Mouse (Mus musculus) stomach, postnatal 0 days (tissue): Measurements from ENCODE around the gene Rrbp1. TPM values are rescaled to one million over a fixed set of nuclear protein-coding genes. Genes with fewer than 3 reads are reported as not detected.

Experiments used
- ATAC-seq: fragments of 200-750 bp; cut with Nextera tagmentation; 2 replicates; pipeline ENCODE4 v1.8.0; 2017; ENCODE audit not compliant: low FRiP score, low TSS enrichment
- DNase-seq: peaks from one replicate; pipeline ENCODE4 v3.0.0-alpha.2; 2016; ENCODE audit warnings: low spot score
- H3K27ac ChIP-seq: fragments of 300-500 bp; sonication (generic); replicated peaks from 2 replicates; pipeline ENCODE4 v1.5.1; 2014; ENCODE audit warnings: mild to moderate bottlenecking, control low read depth
- H3K27me3 ChIP-seq: fragments of 300-500 bp; sonication (generic); 2 replicates; pipeline ENCODE4 v1.6.1; 2014; ENCODE audit warnings: low read length; ENCODE audit not compliant: control insufficient read depth, insufficient read depth
- H3K36me3 ChIP-seq: fragments of 300-500 bp; sonication (generic); 2 replicates; pipeline ENCODE4 v1.6.1; 2014; ENCODE audit warnings: low read length, mixed read lengths; ENCODE audit not compliant: control insufficient read depth, insufficient read depth
- H3K4me1 ChIP-seq: fragments of 300-500 bp; sonication (generic); replicated peaks from 2 replicates; pipeline ENCODE4 v1.6.1; 2014; ENCODE audit warnings: antibody characterized with exemption; ENCODE audit not compliant: control insufficient read depth, insufficient read depth
- H3K4me2 ChIP-seq: fragments of 300-500 bp; sonication (generic); replicated peaks from 2 replicates; pipeline ENCODE4 v1.6.1; 2014; ENCODE audit warnings: low read depth, mild to moderate bottlenecking, control low read depth, moderate library complexity
- H3K4me3 ChIP-seq: fragments of 300-500 bp; sonication (generic); 2 replicates; pipeline ENCODE4 v1.5.1; 2014; ENCODE audit warnings: low read depth, low read length, control low read depth
- H3K9ac ChIP-seq: fragments of 300-500 bp; sonication (generic); 2 replicates; pipeline ENCODE4 v1.6.1; 2014; ENCODE audit warnings: mild to moderate bottlenecking, low read length, control low read depth, mixed read lengths
- H3K9me3 ChIP-seq: fragments of 300-500 bp; sonication (generic); 2 replicates; pipeline ENCODE4 v1.6.1; 2016; ENCODE audit warnings: low read length; ENCODE audit not compliant: control insufficient read depth
- CTCF ChIP-seq: IDR thresholded peaks from 2 replicates; pipeline ENCODE4 v1.5.1; 2016; ENCODE audit warnings: antibody characterized with exemption, low read depth, mild to moderate bottlenecking, moderate library complexity
- EP300 ChIP-seq: optimal IDR thresholded peaks from 2 replicates; pipeline ENCODE3; 2016; ENCODE audit warnings: antibody characterized with exemption
- WGBS: fragments of 180-500 bp; shearing (Covaris S2); extraction: QIAGEN DNeasy Blood & Tissue Kit; methylation state at CpG from one replicate; pipeline ENCODE4 v1.1.7; 2014; 5-methylcytosine and 5-hydroxymethylcytosine counted together
- polyA plus RNA-seq: library from polyadenylated mRNA; unstranded; fragments of >200 nt; fragmentation: Nextera tagmentation; extraction: Ambion mirVana; gene quantifications from 2 replicates; pipeline ENCODE4 v1.2.1, GENCODE M21; 2015

Gene Rrbp1
- polyA plus RNA-seq, 1 experiment from 2014 or later = 69.0 TPM

DNA sequence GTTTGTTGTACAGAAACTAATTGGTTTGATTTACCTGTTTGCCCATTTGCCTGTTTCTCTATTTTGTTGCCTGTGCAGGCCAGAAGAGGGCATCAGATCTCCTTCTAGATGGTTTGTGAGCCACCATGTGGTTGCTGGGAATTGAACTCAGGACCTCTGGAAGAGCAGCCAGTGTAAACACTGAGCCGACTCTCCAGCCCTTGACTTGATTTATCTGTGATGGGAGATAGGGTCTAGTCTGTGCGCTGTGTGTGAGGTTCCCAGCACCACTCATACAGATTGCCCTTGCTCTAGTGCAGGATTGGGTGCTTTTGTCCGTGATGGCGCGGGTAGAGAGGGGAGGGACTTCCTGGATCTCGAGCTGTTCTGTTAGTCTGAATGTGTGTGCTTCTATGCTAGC, 85.2 kb downstream of the Rrbp1 start:
- Histone ChIP-seq H3K27ac (no peak overlapping the region), H3K4me2 (no peak overlapping the region), H3K4me3 (no peak overlapping the region), H3K27me3 (no peaks in the 10 kb centered on the region), H3K4me1 (peaks cover 8% of the 10 kb centered on the region; the same call in 1 of the 2 replicates), H3K36me3 (no peaks in the 10 kb centered on the region), H3K9ac (no peak overlapping the region), H3K9me3 (no peaks in the 10 kb centered on the region)
- TF ChIP-seq CTCF (peak; percentile 25), EP300 (no peak)
- WGBS = 90% methylated on average over 6 of the region's 6 CpGs
- ATAC-seq (no peak), DNase-seq (no peak)

DNA sequence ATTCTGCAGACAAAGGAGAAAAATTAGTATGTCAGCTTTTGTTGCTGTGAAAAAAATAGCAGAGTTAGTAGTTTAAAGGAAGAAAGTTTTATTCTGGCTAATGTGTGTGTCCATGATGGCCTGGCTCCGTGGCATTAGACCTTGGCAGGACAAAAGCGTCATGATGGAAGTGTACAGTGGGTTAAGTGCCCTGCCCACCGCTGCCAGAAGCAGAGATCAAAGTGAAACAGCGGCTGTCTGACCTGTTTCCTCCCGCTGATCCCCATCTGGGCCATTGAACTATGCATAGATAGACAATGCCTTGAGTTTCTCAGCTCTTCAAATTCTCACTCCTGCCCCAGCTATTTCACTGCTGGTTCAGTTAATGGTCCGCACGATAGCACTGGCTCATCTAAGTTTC, 87.0 kb downstream of the Rrbp1 start:
- no peaks in the 10 kb centered on the region for H3K27me3 ChIP-seq
- peaks cover 8% of the 10 kb centered on the region; the same call in 1 of the 2 replicates for H3K4me1 ChIP-seq
- WGBS = 36% methylated on average over 7 of the region's 7 CpGs
- no peaks in the 10 kb centered on the region for H3K9me3 ChIP-seq
- no peak overlapping the region for H3K27ac ChIP-seq
- no peak overlapping the region for H3K9ac ChIP-seq
- H3K36me3 ChIP-seq = no peaks in the 10 kb centered on the region
- peak overlapping the region; percentile 9; the same call in 1 of the 2 replicates for H3K4me2 ChIP-seq
- ATAC-seq (no peak), DNase-seq (no peak)
- TF ChIP-seq CTCF (no peak), EP300 (no peak)
- H3K4me3 ChIP-seq = no peak overlapping the region

DNA sequence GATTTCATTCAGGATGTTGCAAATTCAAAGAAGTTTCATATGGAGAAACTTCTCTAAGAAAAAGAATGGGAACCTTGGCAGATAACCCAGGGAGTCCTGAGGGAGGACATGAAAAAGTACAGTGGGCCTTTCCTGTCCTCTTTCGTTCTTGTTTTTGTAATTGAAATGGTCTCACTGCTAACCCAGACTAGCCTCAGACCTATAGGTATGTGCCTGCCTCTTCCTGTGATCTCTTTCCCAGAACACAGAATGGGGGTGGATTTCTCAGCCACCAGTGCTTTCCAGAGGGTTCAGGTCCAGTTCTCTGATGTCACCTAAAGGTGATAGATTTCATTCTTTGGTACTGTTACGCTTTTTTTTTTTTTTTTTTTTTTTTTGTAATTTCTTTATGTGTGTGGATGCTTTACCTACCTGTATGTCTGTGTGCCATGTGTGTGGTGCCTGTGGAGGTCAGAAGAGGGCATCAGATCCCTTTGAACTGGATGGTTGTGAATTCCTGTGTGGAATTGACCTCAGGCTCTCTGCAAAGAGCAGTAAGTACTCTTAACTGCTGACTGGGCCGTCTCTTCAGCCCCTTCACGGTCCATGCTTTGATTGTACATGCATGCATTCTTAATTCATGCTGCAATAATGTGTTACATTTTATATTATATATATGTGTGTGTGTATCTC, 92.1 kb downstream of the Rrbp1 start:
- WGBS = 40% methylated on average over 4 of the region's 4 CpGs
- Histone ChIP-seq H3K4me1 (peaks cover 5% of the 10 kb centered on the region), H3K9ac (no peak overlapping the region), H3K27ac (0 out of 2 replicates have a peak overlapping the region, but pooled peaks have one; percentile 30), H3K4me2 (peak overlapping the region; percentile 50), H3K27me3 (no peaks in the 10 kb centered on the region), H3K4me3 (peak overlapping the region; percentile 85; the same call in 1 of the 2 replicates), H3K36me3 (no peaks in the 10 kb centered on the region), H3K9me3 (no peaks in the 10 kb centered on the region)
- ATAC-seq (no peak), DNase-seq (no peak)
- TF ChIP-seq EP300 = no peak
- TF ChIP-seq CTCF = peak; percentile 34; the same call in 1 of the 2 replicates

DNA sequence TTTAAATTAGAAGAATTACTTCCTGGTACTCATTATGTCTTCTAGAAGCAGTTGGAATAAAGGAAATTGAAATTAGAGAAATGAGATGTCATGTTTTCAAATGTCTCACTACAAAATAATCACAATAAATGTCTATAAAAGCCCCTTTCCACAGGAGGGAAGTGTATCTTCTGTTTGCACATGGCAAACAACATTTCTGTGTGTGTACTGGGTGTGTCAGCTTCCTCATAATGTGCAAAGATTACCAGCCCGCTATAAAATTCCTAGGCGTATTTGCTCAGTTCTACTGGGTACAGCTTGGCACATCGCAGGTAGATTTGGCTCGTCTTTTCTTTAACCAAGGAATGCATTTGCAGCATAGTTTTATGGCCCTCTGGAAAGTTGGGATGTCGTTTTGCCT, 93.4 kb downstream of the Rrbp1 start:
- Histone ChIP-seq H3K36me3 (no peaks in the 10 kb centered on the region), H3K4me1 (peaks cover 4% of the 10 kb centered on the region), H3K9ac (peak overlapping the region; percentile 62; the same call in 1 of the 2 replicates), H3K4me2 (peak overlapping the region; percentile 50), H3K9me3 (no peaks in the 10 kb centered on the region), H3K27me3 (no peaks in the 10 kb centered on the region), H3K27ac (peak overlapping the region; percentile 13; the same call in 1 of the 2 replicates), H3K4me3 (peak overlapping the region; percentile 85)
- DNase-seq (peak; percentile 43), ATAC-seq (no peak)
- 38% methylated on average over 5 of the region's 5 CpGs for WGBS
- TF ChIP-seq CTCF (no peak), EP300 (no peak)

DNA sequence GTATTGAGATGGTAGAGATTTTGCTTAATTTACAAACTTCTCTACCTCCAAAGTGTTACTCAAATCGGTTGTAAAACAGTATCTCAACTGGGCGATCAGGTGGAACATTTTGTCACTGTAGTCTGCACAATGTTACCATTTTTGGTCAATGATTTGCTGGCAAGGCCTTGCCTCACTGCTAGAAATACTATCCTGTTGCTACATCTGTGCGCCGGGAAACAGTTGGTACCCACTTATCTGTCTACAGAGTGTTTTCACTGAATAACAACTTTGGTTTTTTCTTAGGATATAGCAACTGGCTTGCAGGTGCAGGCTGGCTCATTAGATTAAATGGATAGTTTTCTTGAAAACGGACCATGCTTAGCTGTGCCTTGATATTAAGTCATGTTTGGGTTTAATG, 94.8 kb downstream of the Rrbp1 start:
- peaks cover 4% of the 10 kb centered on the region for H3K4me1 ChIP-seq
- TF ChIP-seq EP300 = no peak
- TF ChIP-seq CTCF = no peak
- H3K36me3 ChIP-seq = no peaks in the 10 kb centered on the region
- peak overlapping the region; percentile 100 for H3K27ac ChIP-seq
- no peak for DNase-seq
- no peaks in the 10 kb centered on the region for H3K9me3 ChIP-seq
- H3K4me3 ChIP-seq = peak overlapping the region; percentile 85
- H3K9ac ChIP-seq = peak overlapping the region; percentile 96
- H3K4me2 ChIP-seq = peak overlapping the region; percentile 50
- ATAC-seq = no peak
- H3K27me3 ChIP-seq = no peaks in the 10 kb centered on the region
- WGBS = 2% methylated on average over 5 of the region's 5 CpGs

DNA sequence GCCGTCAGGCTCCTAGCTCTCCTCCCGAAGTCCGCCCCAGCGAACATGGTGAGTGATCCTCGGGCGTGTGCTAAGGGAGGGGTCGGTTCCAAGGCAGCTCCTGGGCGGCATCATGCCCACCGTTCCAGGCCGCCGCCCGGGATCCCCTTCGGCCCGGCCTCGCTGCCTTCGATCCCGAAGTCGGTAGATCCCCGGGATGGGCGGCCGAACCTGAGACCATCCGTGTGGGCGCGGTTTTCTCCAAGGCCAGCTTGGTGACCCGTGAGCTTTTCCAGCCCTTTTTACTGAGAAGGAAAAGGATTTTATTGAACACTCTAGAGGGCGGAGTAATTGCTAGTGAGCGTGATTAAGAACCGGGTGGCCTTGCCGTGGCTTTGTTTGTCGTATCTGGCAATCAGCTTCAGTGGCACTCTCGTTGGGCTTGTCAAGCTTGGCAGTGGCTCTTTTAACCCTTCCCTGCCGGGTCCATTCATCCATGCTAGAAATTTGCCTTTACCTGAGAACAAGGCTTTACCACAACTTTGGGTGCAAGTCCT, 95.4 kb downstream of the Rrbp1 start:
- whole genome bisulfite sequencing = under 1% methylated on average over 32 of the region's 32 CpGs
- no peaks in the 10 kb centered on the region for H3K36me3 ChIP-seq
- H3K9ac ChIP-seq = peak overlapping the region; percentile 96
- H3K27ac ChIP-seq = peak overlapping the region; percentile 100
- peak overlapping the region; percentile 50 for H3K4me2 ChIP-seq
- H3K27me3 ChIP-seq = no peaks in the 10 kb centered on the region
- no peaks in the 10 kb centered on the region for H3K9me3 ChIP-seq
- DNase-seq (peak; percentile 77), ATAC-seq (peak; percentile 50)
- peaks cover 4% of the 10 kb centered on the region for H3K4me1 ChIP-seq
- no peak for TF ChIP-seq EP300
- peak; percentile 23; the same call in 1 of the 2 replicates for TF ChIP-seq CTCF
- H3K4me3 ChIP-seq = peak overlapping the region; percentile 85
